Mouse (Mus musculus) liver, embryonic 13.5 days (tissue): ENCODE results near the gene Gimd1. TPM values are rescaled to one million over a fixed set of nuclear protein-coding genes. Genes with fewer than 3 reads are reported as not detected.
A peak's percentile ranks its signal among the peaks of the same experiment; 100 is the strongest.

Source experiments
- ATAC-seq: fragments of 200-750 bp; cut with Nextera tagmentation; 2 replicates; pipeline ENCODE4 v1.8.0; 2017; ENCODE audit warnings: low read depth, mild to moderate bottlenecking, moderate number of reproducible peaks, moderate library complexity
- DNase-seq: peaks from one replicate; pipeline ENCODE4 v3.0.0; 2022
- H3K27ac ChIP-seq: fragments of 300-500 bp; sonication (generic); 2 replicates; pipeline ENCODE4 v1.5.1; 2015; ENCODE audit warnings: moderate library complexity, mild to moderate bottlenecking, inconsistent platforms
- H3K27me3 ChIP-seq: fragments of 300-500 bp; sonication (generic); 2 replicates; pipeline ENCODE4 v1.6.1; 2015; ENCODE audit warnings: mild to moderate bottlenecking, inconsistent platforms
- H3K36me3 ChIP-seq: fragments of 300-500 bp; sonication (generic); 2 replicates; pipeline ENCODE4 v1.6.1; 2015; ENCODE audit warnings: mild to moderate bottlenecking, inconsistent platforms
- H3K4me1 ChIP-seq: fragments of 300-500 bp; sonication (generic); replicated peaks from 2 replicates; pipeline ENCODE4 v1.6.1; 2015; ENCODE audit warnings: inconsistent platforms
- H3K4me2 ChIP-seq: fragments of 300-500 bp; sonication (generic); 2 replicates; pipeline ENCODE4 v1.6.1; 2015; ENCODE audit warnings: inconsistent platforms, mild to moderate bottlenecking, moderate library complexity
- H3K4me3 ChIP-seq: fragments of 300-500 bp; sonication (generic); replicated peaks from 2 replicates; pipeline ENCODE4 v1.5.1; 2015; ENCODE audit warnings: mild to moderate bottlenecking, inconsistent platforms
- H3K9ac ChIP-seq: fragments of 300-500 bp; sonication (generic); 2 replicates; pipeline ENCODE4 v1.6.1; 2015; ENCODE audit warnings: mild to moderate bottlenecking, inconsistent platforms
- H3K9me3 ChIP-seq: fragments of 300-500 bp; sonication (generic); replicated peaks from 2 replicates; pipeline ENCODE4 v1.6.1; 2016; ENCODE audit warnings: inconsistent platforms
- WGBS: fragments of 180-500 bp; shearing (Covaris S2); methylation state at CpG from one replicate; pipeline ENCODE4 v1.1.7; 2015; ENCODE audit not compliant: insufficient replicate concordance; 5-methylcytosine and 5-hydroxymethylcytosine counted together
- polyA plus RNA-seq: library from polyadenylated mRNA; unstranded; fragments of >200 nt; fragmentation: Nextera tagmentation; extraction: Ambion mirVana; gene quantifications from 2 replicates; pipeline ENCODE4 v1.2.1, GENCODE M21; 2015

Gene Gimd1
- polyA plus RNA-seq, 1 experiment from 2014 or later = 9.3 TPM

GRCm38 (mm10) chr3:132649368-132649767 is 19.7 kb downstream of the Gimd1 start:
- Histone ChIP-seq H3K4me1 (no peaks in the 10 kb centered on the region), H3K27me3 (no peaks in the 10 kb centered on the region), H3K9ac (no peak overlapping the region), H3K27ac (no peak overlapping the region), H3K4me2 (no peak overlapping the region), H3K9me3 (no peaks in the 10 kb centered on the region), H3K4me3 (no peak overlapping the region), H3K36me3 (no peaks in the 10 kb centered on the region)
- no peak for DNase-seq
- ATAC-seq = no peak
- 71% methylated on average over 7 of the region's 7 CpGs for WGBS

- WGBS = 75% methylated on average over 5 of the region's 5 CpGs
- DNase-seq (no peak), ATAC-seq (no peak)
- no peaks in the 10 kb centered on the region for H3K27me3 ChIP-seq
- H3K27ac ChIP-seq = no peak overlapping the region
- no peak overlapping the region for H3K4me3 ChIP-seq
- no peaks in the 10 kb centered on the region for H3K4me1 ChIP-seq
- H3K36me3 ChIP-seq = no peaks in the 10 kb centered on the region
- no peak overlapping the region for H3K4me2 ChIP-seq
- H3K9me3 ChIP-seq = no peaks in the 10 kb centered on the region
- no peak overlapping the region for H3K9ac ChIP-seq
Observed at GRCm38 (mm10) chr3:132650191-132650590, 20.6 kb downstream of the Gimd1 start.

GRCm38 (mm10) chr3:132651776-132652175 is 22.2 kb downstream of the Gimd1 start:
- no peak for ATAC-seq
- 61% methylated on average over 3 of the region's 3 CpGs for WGBS
- Histone ChIP-seq H3K27ac (no peak overlapping the region), H3K9me3 (no peaks in the 10 kb centered on the region), H3K4me1 (no peaks in the 10 kb centered on the region), H3K4me3 (no peak overlapping the region), H3K4me2 (no peak overlapping the region), H3K9ac (no peak overlapping the region), H3K27me3 (no peaks in the 10 kb centered on the region), H3K36me3 (no peaks in the 10 kb centered on the region)
- DNase-seq = no peak

GRCm38 (mm10) chr3:132653959-132654358 is 24.3 kb downstream of the Gimd1 start:
- H3K4me3 ChIP-seq = no peak overlapping the region
- no peak overlapping the region for H3K9ac ChIP-seq
- H3K36me3 ChIP-seq = peaks cover 6% of the 10 kb centered on the region
- no peaks in the 10 kb centered on the region for H3K27me3 ChIP-seq
- WGBS = 72% methylated on average over 7 of the region's 7 CpGs
- no peak for ATAC-seq
- H3K4me2 ChIP-seq = no peak overlapping the region
- no peaks in the 10 kb centered on the region for H3K9me3 ChIP-seq
- no peak for DNase-seq
- no peak overlapping the region for H3K27ac ChIP-seq
- no peaks in the 10 kb centered on the region for H3K4me1 ChIP-seq

- Histone ChIP-seq H3K9me3 (no peaks in the 10 kb centered on the region), H3K27me3 (no peaks in the 10 kb centered on the region), H3K4me2 (no peak overlapping the region), H3K9ac (no peak overlapping the region), H3K4me1 (no peaks in the 10 kb centered on the region), H3K36me3 (peaks cover 24% of the 10 kb centered on the region), H3K4me3 (no peak overlapping the region), H3K27ac (no peak overlapping the region)
- DNase-seq = no peak
- 74% methylated on average over 2 of the region's 2 CpGs for WGBS
- ATAC-seq = no peak
Observed at GRCm38 (mm10) chr3:132655955-132656354, 26.3 kb downstream of the Gimd1 start.

GRCm38 (mm10) chr3:132677494-132677893 is 47.9 kb downstream of the Gimd1 start:
- peaks cover 19% of the 10 kb centered on the region for H3K36me3 ChIP-seq
- H3K4me2 ChIP-seq = no peak overlapping the region
- H3K9ac ChIP-seq = no peak overlapping the region
- DNase-seq (no peak), ATAC-seq (no peak)
- H3K4me3 ChIP-seq = no peak overlapping the region
- H3K27ac ChIP-seq = no peak overlapping the region
- H3K27me3 ChIP-seq = no peaks in the 10 kb centered on the region
- peaks cover 11% of the 10 kb centered on the region for H3K4me1 ChIP-seq
- no peaks in the 10 kb centered on the region for H3K9me3 ChIP-seq
- 42% methylated on average over 2 of the region's 2 CpGs for WGBS

- no peaks in the 10 kb centered on the region for H3K27me3 ChIP-seq
- ATAC-seq (peak; percentile 94), DNase-seq (peak; percentile 88)
- H3K4me3 ChIP-seq = peak within 1 kb of the TSS; percentile 84
- H3K9ac ChIP-seq = peak within 1 kb of the TSS; percentile 84
- peak within 1 kb of the TSS; percentile 79 for H3K4me2 ChIP-seq
- H3K9me3 ChIP-seq = no peaks in the 10 kb centered on the region
- peaks cover 20% of the 10 kb centered on the region for H3K4me1 ChIP-seq
- 1% methylated on average over 42 of the region's 42 CpGs for WGBS
- H3K36me3 ChIP-seq = no peaks in the 10 kb centered on the region
- H3K27ac ChIP-seq = peak within 1 kb of the TSS; percentile 81
Observed at GRCm38 (mm10) chr3:132683447-132684230, 54.0 kb downstream of the Gimd1 start, which contains the start of gene Tbck. TSS of gene Tbck (plus strand) at chr3:132684144.

GRCm38 (mm10) chr3:132684231-132684928 is 54.8 kb downstream of the Gimd1 start, which contains the start of gene Aimp1:
TSS of gene Aimp1 (minus strand) at chr3:132684370.
- no peak for ATAC-seq

More at GRCm38 (mm10) chr3:132684231-132684928, 54.8 kb downstream of the Gimd1 start, which contains the start of gene Aimp1:
- H3K9ac ChIP-seq = peak within 1 kb of the TSS; percentile 84
- H3K27me3 ChIP-seq = no peaks in the 10 kb centered on the region
- H3K4me1 ChIP-seq = peaks cover 19% of the 10 kb centered on the region
- H3K4me3 ChIP-seq = peak within 1 kb of the TSS; percentile 84
- peaks cover 2% of the 10 kb centered on the region; the same call in 1 of the 2 replicates for H3K36me3 ChIP-seq
- H3K27ac ChIP-seq = peak within 1 kb of the TSS; percentile 81
- peak within 1 kb of the TSS; percentile 79 for H3K4me2 ChIP-seq
- no peaks in the 10 kb centered on the region for H3K9me3 ChIP-seq
- WGBS = 1% methylated on average over 27 of the region's 27 CpGs
- DNase-seq = no peak

Other genes with a start within 250 kb of the Gimd1 start
- 4.8 and 5.6 TPM in 2 replicates for gene Tbck, start 54.3 kb downstream of the Gimd1 start, polyA plus RNA-seq
- gene Aimp1, start 54.5 kb downstream of the Gimd1 start, polyA plus RNA-seq = 47.6 and 56.0 TPM in 2 replicates